Mouse (Mus musculus) limb, embryonic 12.5 days (tissue): Measurements from ENCODE around the gene Dlx3. TPM values are rescaled to one million over a fixed set of nuclear protein-coding genes. Genes with fewer than 3 reads are reported as not detected.

ENCODE experiments used
- ATAC-seq: fragments of 200-750 bp; cut with Nextera tagmentation; 2 replicates; pipeline ENCODE4 v1.8.0; 2017; ENCODE audit warnings: low read depth, moderate TSS enrichment; ENCODE audit not compliant: insufficient number of reproducible peaks, insufficient read depth, low FRiP score, low TSS enrichment
- H3K27ac ChIP-seq: fragments of 300-500 bp; sonication (generic); 2 replicates; pipeline ENCODE4 v1.5.1; 2016; ENCODE audit warnings: mild to moderate bottlenecking, moderate library complexity
- H3K27me3 ChIP-seq: fragments of 300-500 bp; sonication (generic); 2 replicates; pipeline ENCODE4 v1.6.1; 2016; ENCODE audit warnings: mild to moderate bottlenecking, moderate library complexity
- H3K36me3 ChIP-seq: fragments of 300-500 bp; sonication (generic); 2 replicates; pipeline ENCODE4 v1.6.1; 2016; ENCODE audit warnings: mild to moderate bottlenecking, moderate library complexity
- H3K4me1 ChIP-seq: fragments of 300-500 bp; sonication (generic); replicated peaks from 2 replicates; pipeline ENCODE4 v1.6.1; 2016
- H3K4me2 ChIP-seq: fragments of 300-500 bp; sonication (generic); 2 replicates; pipeline ENCODE4 v1.6.1; 2016; ENCODE audit warnings: mild to moderate bottlenecking, moderate library complexity
- H3K4me3 ChIP-seq: fragments of 300-500 bp; sonication (generic); replicated peaks from 2 replicates; pipeline ENCODE4 v1.5.1; 2016; ENCODE audit warnings: mild to moderate bottlenecking
- H3K9ac ChIP-seq: fragments of 300-500 bp; sonication (generic); replicated peaks from 2 replicates; pipeline ENCODE4 v1.6.1; 2016; ENCODE audit warnings: mild to moderate bottlenecking, moderate library complexity
- H3K9me3 ChIP-seq: fragments of 300-500 bp; sonication (generic); 2 replicates; pipeline ENCODE4 v1.6.1; 2016; ENCODE audit warnings: mild to moderate bottlenecking, moderate library complexity
- WGBS: fragments of 180-500 bp; shearing (Covaris S2); methylation state at CpG from one replicate; pipeline ENCODE4 v1.1.7; 2016; 5-methylcytosine and 5-hydroxymethylcytosine counted together
- polyA plus RNA-seq: library from polyadenylated mRNA; unstranded; fragments of >200 nt; fragmentation: Nextera tagmentation; extraction: Ambion mirVana; gene quantifications from 2 replicates; pipeline ENCODE4 v1.2.1, GENCODE M21; 2016

Dlx3 gene
- polyA plus RNA-seq, 1 experiment from 2014 or later: 8.4 TPM

DNA sequence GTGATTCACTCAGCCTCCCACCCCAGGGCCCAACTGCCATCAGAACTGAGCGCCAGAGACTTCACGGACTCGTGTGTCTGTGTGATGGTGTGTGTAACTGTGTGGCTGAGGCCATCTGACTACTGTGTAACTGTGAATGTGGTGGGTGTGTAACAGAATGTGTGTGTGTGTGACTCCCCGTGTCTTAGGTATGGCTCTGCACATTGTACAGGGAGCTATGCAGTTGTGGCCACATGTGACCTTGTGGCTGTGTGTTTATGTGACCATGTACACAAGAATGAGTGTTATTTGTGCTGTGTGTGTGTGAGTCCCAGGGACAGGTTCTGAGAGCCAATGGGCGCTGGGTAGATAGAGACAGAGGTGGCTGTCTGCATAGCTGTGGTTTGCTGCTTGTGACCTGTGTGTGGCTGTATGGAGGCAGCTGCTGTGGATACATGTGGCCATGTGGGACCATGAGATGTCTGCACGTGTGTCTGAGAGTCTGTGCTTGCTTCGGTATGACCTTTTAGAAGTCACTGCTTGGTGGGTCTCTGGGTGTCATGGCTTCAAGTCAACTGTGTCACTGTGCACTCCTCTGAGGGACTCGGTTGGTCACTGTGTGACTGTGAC, 39.9 kb downstream of the Dlx3 start:
- H3K36me3 ChIP-seq: no peaks in the 10 kb centered on the region
- no peak for ATAC-seq
- peaks cover 16% of the 10 kb centered on the region for H3K27me3 ChIP-seq
- no peak overlapping the region for H3K9ac ChIP-seq
- no peaks in the 10 kb centered on the region for H3K9me3 ChIP-seq
- WGBS: 84% methylated on average over 8 of the region's 8 CpGs
- no peak overlapping the region for H3K4me2 ChIP-seq
- H3K4me3 ChIP-seq: no peak overlapping the region
- H3K27ac ChIP-seq: no peak overlapping the region
- no peaks in the 10 kb centered on the region for H3K4me1 ChIP-seq

DNA sequence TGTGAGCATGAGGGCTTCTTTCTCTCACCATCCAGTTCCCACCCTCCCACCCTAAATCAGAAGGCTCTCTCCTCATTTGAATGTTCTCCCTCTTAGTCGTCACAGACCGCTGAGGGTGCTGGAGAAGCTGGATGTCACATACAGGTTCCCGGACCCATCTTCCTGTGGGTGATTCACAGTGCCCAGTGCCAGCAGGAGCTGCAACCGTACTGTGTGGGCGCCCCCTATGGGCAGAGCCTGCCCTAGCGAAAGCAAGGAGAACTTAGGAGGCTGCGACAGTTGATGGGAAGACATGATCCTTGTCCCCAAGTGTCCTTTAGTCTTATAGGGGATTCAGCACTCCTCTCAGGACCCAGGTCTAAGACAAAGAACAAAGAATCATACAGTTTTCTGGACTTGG, 40.8 kb downstream of the Dlx3 start:
- WGBS: 46% methylated on average over 7 of the region's 7 CpGs
- Histone ChIP-seq H3K4me1 (no peaks in the 10 kb centered on the region), H3K4me3 (no peak overlapping the region), H3K9me3 (no peaks in the 10 kb centered on the region), H3K4me2 (no peak overlapping the region), H3K27me3 (peaks cover 17% of the 10 kb centered on the region), H3K27ac (no peak overlapping the region), H3K36me3 (no peaks in the 10 kb centered on the region), H3K9ac (no peak overlapping the region)
- ATAC-seq: no peak

DNA sequence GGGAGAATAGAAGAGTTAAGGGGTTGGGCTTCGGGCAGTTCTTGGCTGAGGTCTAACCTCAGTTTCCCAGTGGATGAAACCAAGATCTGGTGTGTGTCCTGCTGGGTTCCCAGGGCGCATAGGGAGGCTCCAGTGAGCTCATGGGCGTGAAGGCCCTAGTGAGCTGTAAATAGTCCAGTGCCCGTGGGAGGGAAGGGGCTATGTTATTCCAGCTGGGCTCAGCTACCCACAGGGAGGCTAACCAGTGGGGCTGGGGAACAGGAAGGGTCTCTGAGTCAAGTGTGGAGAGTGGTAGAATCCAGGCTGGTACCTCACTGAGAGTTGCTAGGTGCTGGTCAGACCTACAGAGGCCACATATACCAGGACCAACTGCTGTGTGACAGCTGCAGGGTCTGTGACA, 41.8 kb downstream of the Dlx3 start:
- H3K27ac ChIP-seq: no peak overlapping the region
- H3K4me2 ChIP-seq: no peak overlapping the region
- WGBS: 69% methylated on average over 4 of the region's 4 CpGs
- peaks cover 13% of the 10 kb centered on the region; the same call in 1 of the 2 replicates for H3K27me3 ChIP-seq
- no peak overlapping the region for H3K9ac ChIP-seq
- H3K9me3 ChIP-seq: no peaks in the 10 kb centered on the region
- no peak overlapping the region for H3K4me3 ChIP-seq
- ATAC-seq: no peak
- no peaks in the 10 kb centered on the region for H3K4me1 ChIP-seq
- H3K36me3 ChIP-seq: no peaks in the 10 kb centered on the region

DNA sequence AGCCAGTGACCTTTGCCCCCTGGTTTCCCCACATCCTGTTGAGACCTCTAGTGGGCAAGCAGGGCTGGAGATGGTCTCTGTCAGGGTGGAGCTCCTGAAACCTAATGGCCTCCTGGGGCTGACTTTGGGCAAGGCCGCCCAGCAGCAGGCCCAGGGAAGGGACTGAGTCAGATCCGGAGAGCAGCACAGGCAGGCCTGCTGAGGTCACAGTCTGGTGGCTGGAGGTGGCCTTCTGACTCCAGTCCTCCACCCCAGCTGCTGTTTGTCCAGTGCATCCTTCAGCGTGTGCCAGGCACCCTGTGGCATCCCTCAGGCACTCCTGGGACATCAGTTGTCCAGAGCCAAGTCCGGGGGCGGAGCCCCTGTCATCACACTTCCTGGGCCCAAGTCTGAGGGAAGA, 45.9 kb downstream of the Dlx3 start:
- Histone ChIP-seq H3K4me2 (no peak overlapping the region), H3K36me3 (no peaks in the 10 kb centered on the region), H3K9ac (no peak overlapping the region), H3K27me3 (0 out of 2 replicates have a peak, but pooled peaks cover 4% of the 10 kb centered on the region), H3K4me3 (no peak overlapping the region), H3K9me3 (no peaks in the 10 kb centered on the region), H3K27ac (no peak overlapping the region), H3K4me1 (no peaks in the 10 kb centered on the region)
- no peak for ATAC-seq
- WGBS: 81% methylated on average over 5 of the region's 5 CpGs

Other genes starting within 250 kb of the Dlx3 start
- 290 and 351 TPM in 2 replicates for gene Col1a1, start 183.9 kb upstream of the Dlx3 start, polyA plus RNA-seq
- gene Hils1, start 152.5 kb upstream of the Dlx3 start, polyA plus RNA-seq: not detected in 2 replicates
- gene Sgca, start 143.8 kb upstream of the Dlx3 start, polyA plus RNA-seq: 2.8 and 3.0 TPM in 2 replicates
- gene Ppp1r9b, start 129.1 kb upstream of the Dlx3 start, polyA plus RNA-seq: 12.0 and 12.6 TPM in 2 replicates
- 34.6 and 37.7 TPM in 2 replicates for gene Samd14, start 110.2 kb upstream of the Dlx3 start, polyA plus RNA-seq
- 21.9 and 22.4 TPM in 2 replicates for gene Pdk2, start 78.8 kb upstream of the Dlx3 start, polyA plus RNA-seq
- gene Itga3, start 43.3 kb upstream of the Dlx3 start, polyA plus RNA-seq: 7.7 and 7.9 TPM in 2 replicates
- 1.4 and 1.9 TPM in 2 replicates for gene Dlx4, start 26.1 kb downstream of the Dlx3 start, polyA plus RNA-seq
- not detected in 2 replicates for gene Tac4, start 141.4 kb downstream of the Dlx3 start, polyA plus RNA-seq
- 77.7 and 79.4 TPM in 2 replicates for gene Kat7, start 190.1 kb downstream of the Dlx3 start, polyA plus RNA-seq
- gene Fam117a, start 216.9 kb downstream of the Dlx3 start, polyA plus RNA-seq: 19.2 and 20.9 TPM in 2 replicates